Mouse (Mus musculus) embryonic facial prominence, embryonic 12.5 days (tissue): ENCODE measurements at regions not wholly inside any gene's neighbourhood (a gene's known extent, or its start where the extent isn't known, plus 50 kb on each side); places are given as distances from the start of the nearest gene placed in this dataset.

Source experiments
- ATAC-seq: fragments of 200-750 bp; cut with Nextera tagmentation; 2 replicates; pipeline ENCODE4 v1.8.0; 2017; ENCODE audit not compliant: insufficient number of reproducible peaks, insufficient read depth, low FRiP score, low TSS enrichment
- H3K27ac ChIP-seq: fragments of 300-500 bp; sonication (generic); 2 replicates; pipeline ENCODE4 v1.5.1; 2016; ENCODE audit warnings: mild to moderate bottlenecking
- H3K27me3 ChIP-seq: fragments of 300-500 bp; sonication (generic); 2 replicates; pipeline ENCODE4 v1.6.1; 2016; ENCODE audit warnings: mild to moderate bottlenecking, moderate library complexity
- H3K36me3 ChIP-seq: fragments of 300-500 bp; sonication (generic); 2 replicates; pipeline ENCODE4 v1.6.1; 2016; ENCODE audit warnings: mild to moderate bottlenecking
- H3K4me1 ChIP-seq: fragments of 300-500 bp; sonication (generic); 2 replicates; pipeline ENCODE4 v1.6.1; 2016
- H3K4me2 ChIP-seq: fragments of 300-500 bp; sonication (generic); replicated peaks from 2 replicates; pipeline ENCODE4 v1.6.1; 2016; ENCODE audit warnings: mild to moderate bottlenecking, moderate library complexity
- H3K4me3 ChIP-seq: fragments of 300-500 bp; sonication (generic); 2 replicates; pipeline ENCODE4 v1.5.1; 2016; ENCODE audit warnings: mild to moderate bottlenecking
- H3K9ac ChIP-seq: fragments of 300-500 bp; sonication (generic); 2 replicates; pipeline ENCODE4 v1.6.1; 2016; ENCODE audit warnings: mild to moderate bottlenecking, moderate library complexity
- H3K9me3 ChIP-seq: fragments of 300-500 bp; sonication (generic); 2 replicates; pipeline ENCODE4 v1.6.1; 2016; ENCODE audit warnings: mild to moderate bottlenecking, moderate library complexity
- WGBS: fragments of 180-500 bp; shearing (Covaris S2); methylation state at CpG from one replicate; pipeline ENCODE4 v1.1.7; 2016; 5-methylcytosine and 5-hydroxymethylcytosine counted together

DNA sequence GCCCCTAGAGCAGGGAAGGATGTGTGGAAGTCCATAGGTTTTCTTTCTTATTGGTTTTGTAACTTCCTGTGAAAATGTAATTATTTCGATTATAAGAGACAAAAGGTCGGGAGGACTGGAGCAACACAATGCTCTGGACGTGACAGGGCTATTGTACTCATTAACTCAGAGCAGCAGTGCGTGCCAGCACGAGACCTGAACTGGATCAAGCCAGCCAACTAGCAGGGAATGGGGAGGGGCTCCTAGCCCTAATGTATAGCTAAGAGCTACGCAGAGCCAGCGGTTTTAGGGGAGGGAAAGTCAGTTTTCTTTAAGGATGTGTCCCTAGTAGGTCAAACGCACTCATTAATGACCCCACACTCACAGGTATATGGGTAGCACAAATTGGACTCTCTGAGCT, 137.2 kb upstream of the Map3k7 start:
- no peak overlapping the region for H3K27ac ChIP-seq
- H3K9ac ChIP-seq = no peak overlapping the region
- H3K4me3 ChIP-seq = no peak overlapping the region
- peaks cover 15% of the 10 kb centered on the region; the same call in 1 of the 2 replicates for H3K4me1 ChIP-seq
- no peak for ATAC-seq
- no peaks in the 10 kb centered on the region for H3K9me3 ChIP-seq
- WGBS = 82% methylated on average over 8 of the region's 8 CpGs
- H3K27me3 ChIP-seq = no peaks in the 10 kb centered on the region
- H3K4me2 ChIP-seq = no peak overlapping the region
- no peaks in the 10 kb centered on the region for H3K36me3 ChIP-seq

DNA sequence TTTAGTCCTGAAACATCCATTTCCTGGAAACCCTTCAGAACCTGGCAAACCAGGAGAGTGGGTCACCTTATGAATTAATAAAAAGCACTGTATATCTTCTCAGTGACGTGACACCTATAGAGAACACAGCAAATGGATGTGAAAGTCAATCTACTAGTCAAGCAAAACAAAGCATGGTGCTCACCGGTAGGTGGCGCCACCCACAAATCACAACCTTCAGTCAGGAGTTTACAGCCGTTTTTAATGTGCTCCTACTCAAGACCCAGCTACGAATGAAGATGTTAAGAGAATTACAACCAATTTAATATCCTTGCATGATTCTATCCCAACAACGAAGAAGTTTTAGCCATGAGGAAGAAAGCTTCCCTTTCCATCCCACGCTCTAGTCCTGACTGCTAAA, 136.6 kb upstream of the Map3k7 start:
- Histone ChIP-seq H3K9me3 (no peaks in the 10 kb centered on the region), H3K4me3 (no peak overlapping the region), H3K4me1 (peaks cover 15% of the 10 kb centered on the region; the same call in 1 of the 2 replicates), H3K9ac (no peak overlapping the region), H3K27ac (no peak overlapping the region), H3K27me3 (no peaks in the 10 kb centered on the region), H3K4me2 (no peak overlapping the region), H3K36me3 (no peaks in the 10 kb centered on the region)
- ATAC-seq = no peak
- WGBS = 78% methylated on average over 7 of the region's 7 CpGs

DNA sequence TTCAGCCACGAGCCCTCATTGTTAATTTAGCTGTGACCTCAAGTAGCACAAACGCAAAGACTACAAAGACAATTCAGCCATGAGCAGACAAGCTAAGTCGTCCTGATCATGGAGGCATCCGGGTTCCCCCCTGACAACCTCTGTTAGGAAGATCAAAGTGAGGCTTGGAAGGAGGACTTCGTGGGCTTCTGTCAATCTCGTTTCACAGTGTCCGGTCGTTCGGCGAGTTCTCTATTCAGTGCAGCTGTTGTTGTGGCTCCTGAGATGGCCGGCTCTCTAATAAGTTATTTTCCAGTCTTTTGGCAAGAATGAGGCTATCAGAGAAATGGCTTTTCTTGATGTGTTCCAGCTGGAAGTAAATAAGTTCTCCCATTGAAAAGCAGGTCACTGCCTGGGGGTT, 133.7 kb upstream of the Map3k7 start:
- ATAC-seq = no peak
- H3K4me3 ChIP-seq = no peak overlapping the region
- peaks cover 4% of the 10 kb centered on the region; the same call in 1 of the 2 replicates for H3K4me1 ChIP-seq
- H3K4me2 ChIP-seq = no peak overlapping the region
- no peaks in the 10 kb centered on the region for H3K27me3 ChIP-seq
- H3K9ac ChIP-seq = no peak overlapping the region
- H3K27ac ChIP-seq = no peak overlapping the region
- H3K36me3 ChIP-seq = no peaks in the 10 kb centered on the region
- H3K9me3 ChIP-seq = no peaks in the 10 kb centered on the region
- 7% methylated on average over 11 of the region's 11 CpGs for WGBS

DNA sequence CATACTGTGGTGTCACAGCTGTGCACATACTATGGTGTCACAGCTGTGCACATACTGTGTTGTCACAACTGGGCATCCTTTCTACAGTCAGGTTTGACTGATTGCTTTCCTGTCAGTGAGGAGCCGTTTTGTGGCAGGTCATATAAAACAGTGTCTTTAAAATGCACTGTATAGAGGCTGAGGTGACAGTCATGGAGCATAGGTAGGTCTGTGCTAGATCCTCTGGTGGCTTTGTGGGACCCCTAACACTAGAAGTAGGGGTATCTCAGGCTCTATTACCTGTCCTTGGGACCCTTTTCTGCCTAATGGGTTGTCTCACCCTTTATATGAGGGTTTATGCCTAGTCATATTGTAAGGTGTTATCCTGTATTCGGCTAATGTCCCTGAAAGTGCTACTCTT, 132.4 kb upstream of the Map3k7 start:
- H3K36me3 ChIP-seq = no peaks in the 10 kb centered on the region
- H3K4me3 ChIP-seq = no peak overlapping the region
- WGBS = 91% methylated on average over 2 of the region's 2 CpGs
- H3K27me3 ChIP-seq = no peaks in the 10 kb centered on the region
- H3K27ac ChIP-seq = no peak overlapping the region
- H3K4me2 ChIP-seq = no peak overlapping the region
- H3K9me3 ChIP-seq = no peaks in the 10 kb centered on the region
- ATAC-seq = no peak
- H3K9ac ChIP-seq = no peak overlapping the region
- peaks cover 12% of the 10 kb centered on the region; the same call in 1 of the 2 replicates for H3K4me1 ChIP-seq

DNA sequence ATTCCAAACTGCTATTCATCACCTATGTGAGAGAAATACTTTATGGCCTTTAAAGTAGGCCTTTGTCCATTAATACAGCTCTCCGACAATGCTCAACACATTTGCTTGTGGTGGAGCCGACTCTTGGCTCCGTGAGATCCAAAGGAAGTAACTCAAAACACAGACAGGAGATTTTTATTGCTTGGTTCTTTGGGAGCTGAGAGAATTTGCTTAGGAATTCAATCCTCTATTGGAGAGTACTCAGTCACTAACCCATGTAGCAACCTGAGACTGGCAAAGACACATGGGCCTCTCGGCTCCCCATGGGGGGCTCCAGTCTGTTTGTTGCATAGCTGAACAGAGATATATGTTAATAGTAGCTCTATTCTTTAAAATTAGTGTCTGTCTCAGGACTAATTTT, 130.1 kb upstream of the Map3k7 start:
- no peaks in the 10 kb centered on the region for H3K27me3 ChIP-seq
- peaks cover 23% of the 10 kb centered on the region; the same call in 1 of the 2 replicates for H3K4me1 ChIP-seq
- WGBS = 34% methylated on average over 4 of the region's 4 CpGs
- no peak overlapping the region for H3K9ac ChIP-seq
- H3K4me2 ChIP-seq = no peak overlapping the region
- 0 out of 2 replicates have a peak overlapping the region, but pooled peaks have one; percentile 70 for H3K27ac ChIP-seq
- no peak for ATAC-seq
- H3K4me3 ChIP-seq = no peak overlapping the region
- no peaks in the 10 kb centered on the region for H3K36me3 ChIP-seq
- no peaks in the 10 kb centered on the region for H3K9me3 ChIP-seq

DNA sequence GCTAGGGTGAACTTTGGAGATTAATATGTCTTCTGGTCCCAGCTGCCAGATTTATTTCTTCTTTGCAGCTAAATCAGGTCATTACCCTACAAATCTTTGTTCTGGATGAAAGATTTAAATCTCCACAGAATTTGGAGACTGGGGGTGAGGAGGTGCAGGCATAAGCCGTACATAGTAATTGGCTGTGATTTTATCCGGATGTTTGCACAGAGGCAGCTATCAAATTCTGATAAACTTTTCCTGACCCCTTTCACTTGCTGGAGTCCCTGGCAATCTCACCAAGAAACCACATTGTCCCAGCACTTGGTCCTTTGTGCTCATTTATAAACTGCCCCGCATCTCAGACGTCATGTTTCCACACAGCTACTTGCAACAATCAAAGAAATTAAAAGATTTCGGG, 128.8 kb upstream of the Map3k7 start:
- Histone ChIP-seq H3K4me3 (no peak overlapping the region), H3K27ac (no peak overlapping the region), H3K9me3 (no peaks in the 10 kb centered on the region), H3K27me3 (no peaks in the 10 kb centered on the region), H3K36me3 (no peaks in the 10 kb centered on the region), H3K4me1 (peaks cover 23% of the 10 kb centered on the region; the same call in 1 of the 2 replicates), H3K4me2 (no peak overlapping the region), H3K9ac (no peak overlapping the region)
- 37% methylated on average over 5 of the region's 5 CpGs for WGBS
- ATAC-seq = no peak

DNA sequence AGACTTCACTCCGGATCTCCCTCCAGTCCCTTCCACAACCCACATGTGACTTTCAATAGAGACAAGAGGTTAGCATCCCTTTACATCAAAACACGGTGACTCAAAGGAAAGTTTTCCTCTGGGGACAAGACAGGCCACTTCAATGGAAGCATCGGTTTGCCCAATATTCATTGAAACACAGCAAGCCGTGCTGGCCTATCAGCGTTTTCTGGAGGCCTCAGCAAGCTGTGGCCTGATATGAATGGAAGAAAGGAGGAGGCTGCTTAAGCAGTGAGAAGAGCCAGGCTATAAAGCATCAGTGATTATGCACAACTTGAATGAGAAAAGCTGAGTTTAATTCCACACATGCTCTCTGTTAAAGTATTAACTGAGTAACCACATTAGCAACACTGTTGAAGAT, 125.3 kb upstream of the Map3k7 start:
- Histone ChIP-seq H3K9ac (no peak overlapping the region), H3K27ac (no peak overlapping the region), H3K9me3 (no peaks in the 10 kb centered on the region), H3K4me3 (no peak overlapping the region), H3K36me3 (no peaks in the 10 kb centered on the region), H3K4me1 (peaks cover 19% of the 10 kb centered on the region; the same call in 1 of the 2 replicates), H3K4me2 (no peak overlapping the region), H3K27me3 (no peaks in the 10 kb centered on the region)
- WGBS = 66% methylated on average over 5 of the region's 5 CpGs
- ATAC-seq = no peak

DNA sequence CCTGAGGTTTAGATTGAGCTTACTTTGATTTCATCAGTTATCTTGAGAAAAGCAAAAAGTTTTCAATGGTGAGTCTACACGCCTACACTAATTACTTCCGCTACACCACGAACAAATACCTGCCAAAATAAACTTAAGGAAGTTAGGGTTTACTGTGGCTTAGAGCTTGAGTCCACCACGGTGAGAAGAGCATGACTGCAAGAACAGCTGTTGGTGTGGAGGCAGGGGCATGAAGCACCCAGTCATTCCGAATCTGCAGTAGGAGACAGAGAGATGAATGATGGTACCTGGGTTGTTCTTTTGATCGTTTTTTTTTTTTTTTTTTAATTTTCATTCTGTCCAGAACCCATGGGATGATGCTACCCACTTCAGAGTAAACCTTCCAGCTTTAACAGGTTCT, 114.1 kb upstream of the Map3k7 start:
- H3K27ac ChIP-seq = no peak overlapping the region
- WGBS = 74% methylated on average over 6 of the region's 6 CpGs
- no peak for ATAC-seq

DNA sequence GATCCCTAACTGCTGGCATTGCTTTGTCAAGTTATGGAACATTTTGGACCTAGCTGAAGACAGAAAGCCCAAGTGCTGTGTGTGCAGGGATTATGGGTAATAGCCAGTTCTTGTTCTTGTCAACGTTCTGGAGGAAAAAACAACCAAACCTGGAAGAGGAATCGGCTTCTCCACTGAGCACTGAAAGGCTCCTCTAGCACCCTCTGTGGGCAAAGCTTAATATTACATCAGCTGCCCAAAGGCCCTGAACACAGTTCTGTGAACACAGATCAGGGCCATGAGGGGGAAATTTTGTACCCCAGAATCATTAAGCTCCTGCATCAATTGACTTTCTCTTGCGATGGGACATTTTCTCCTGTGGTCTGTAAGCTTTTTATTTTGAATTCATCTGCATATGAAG, 112.9 kb upstream of the Map3k7 start:
- H3K9me3 ChIP-seq = no peaks in the 10 kb centered on the region
- no peaks in the 10 kb centered on the region for H3K27me3 ChIP-seq
- ATAC-seq = no peak
- H3K36me3 ChIP-seq = no peaks in the 10 kb centered on the region
- no peak overlapping the region for H3K4me2 ChIP-seq
- no peak overlapping the region for H3K9ac ChIP-seq
- no peak overlapping the region for H3K27ac ChIP-seq
- WGBS = 42% methylated on average over 3 of the region's 3 CpGs
- H3K4me3 ChIP-seq = no peak overlapping the region
- no peaks in the 10 kb centered on the region for H3K4me1 ChIP-seq

More for the DNA sequence above, 114.1 kb upstream of the Map3k7 start:
- Histone ChIP-seq H3K36me3 (no peaks in the 10 kb centered on the region), H3K27me3 (no peaks in the 10 kb centered on the region), H3K9me3 (no peaks in the 10 kb centered on the region), H3K4me2 (no peak overlapping the region), H3K4me3 (no peak overlapping the region), H3K4me1 (no peaks in the 10 kb centered on the region), H3K9ac (no peak overlapping the region)

DNA sequence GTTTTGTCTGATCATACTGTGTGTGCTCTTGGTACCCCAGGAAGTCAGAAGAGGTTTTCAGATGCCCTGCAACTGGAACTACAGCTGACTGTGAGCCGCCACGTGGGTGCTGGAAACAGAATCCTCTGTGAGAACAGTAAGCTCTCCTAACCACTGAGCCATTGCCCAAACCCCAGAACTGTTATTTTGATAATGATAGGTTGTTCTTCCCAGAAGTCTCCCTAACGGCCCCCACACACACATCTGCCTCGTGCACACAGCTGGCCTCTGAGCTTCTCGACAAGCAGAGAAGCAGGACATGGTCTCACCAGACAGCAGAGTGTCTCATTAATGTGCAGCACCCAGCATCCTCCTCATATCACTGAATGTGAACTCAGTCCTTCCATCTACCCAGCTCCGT, 110.0 kb upstream of the Map3k7 start:
- no peak for ATAC-seq
- H3K27me3 ChIP-seq = no peaks in the 10 kb centered on the region
- no peak overlapping the region for H3K27ac ChIP-seq
- H3K4me1 ChIP-seq = no peaks in the 10 kb centered on the region
- H3K9ac ChIP-seq = no peak overlapping the region
- H3K4me2 ChIP-seq = no peak overlapping the region
- H3K9me3 ChIP-seq = no peaks in the 10 kb centered on the region
- H3K36me3 ChIP-seq = no peaks in the 10 kb centered on the region
- H3K4me3 ChIP-seq = no peak overlapping the region
- WGBS = 80% methylated on average over 6 of the region's 6 CpGs

DNA sequence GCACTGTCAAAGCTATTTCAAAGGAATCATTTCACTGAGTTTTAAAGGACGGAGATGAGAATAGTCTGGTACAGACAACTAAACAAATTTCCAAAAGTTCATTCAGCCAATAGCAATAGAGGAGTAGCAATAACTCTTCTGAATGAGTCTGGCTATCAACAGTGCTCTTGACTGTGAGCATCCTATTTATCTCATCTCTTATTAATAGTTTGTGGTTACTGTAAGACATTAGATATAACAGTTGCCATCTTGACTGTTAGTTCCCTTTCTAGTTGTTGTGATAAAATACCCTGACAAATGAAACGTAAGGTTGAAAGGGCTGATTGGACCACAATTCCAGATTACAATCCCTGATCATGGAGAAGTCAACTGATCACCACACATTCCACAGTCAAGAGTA, 103.5 kb upstream of the Map3k7 start:
- ATAC-seq = no peak
- no peaks in the 10 kb centered on the region for H3K4me1 ChIP-seq
- H3K4me3 ChIP-seq = no peak overlapping the region
- H3K27ac ChIP-seq = no peak overlapping the region
- H3K27me3 ChIP-seq = no peaks in the 10 kb centered on the region
- no peaks in the 10 kb centered on the region for H3K9me3 ChIP-seq
- H3K4me2 ChIP-seq = no peak overlapping the region
- H3K9ac ChIP-seq = no peak overlapping the region
- no peaks in the 10 kb centered on the region for H3K36me3 ChIP-seq
- 89% methylated on average over 2 of the region's 2 CpGs for WGBS

DNA sequence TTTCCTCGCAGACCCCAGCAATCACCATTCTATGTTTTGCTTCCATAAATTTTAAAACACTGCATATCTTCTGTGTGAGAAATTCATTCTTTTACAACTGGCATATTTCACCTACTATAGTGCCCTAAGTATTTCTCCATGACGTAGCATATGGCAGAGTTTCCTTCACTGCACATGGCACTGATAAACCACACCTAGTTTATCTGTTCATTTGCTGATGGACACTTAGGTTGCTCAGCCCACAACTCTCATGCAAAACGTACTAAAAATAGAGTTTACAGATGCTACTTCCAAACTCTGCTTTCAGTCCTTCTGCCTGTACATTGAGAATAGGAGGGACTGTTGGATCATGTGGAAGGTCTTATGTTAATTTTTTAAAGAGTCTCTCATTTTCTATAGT, 102.7 kb upstream of the Map3k7 start:
- H3K36me3 ChIP-seq = no peaks in the 10 kb centered on the region
- H3K27ac ChIP-seq = no peak overlapping the region

More for the DNA sequence above, 102.7 kb upstream of the Map3k7 start:
- Histone ChIP-seq H3K4me1 (no peaks in the 10 kb centered on the region), H3K9me3 (no peaks in the 10 kb centered on the region), H3K27me3 (no peaks in the 10 kb centered on the region), H3K4me2 (no peak overlapping the region), H3K4me3 (no peak overlapping the region), H3K9ac (no peak overlapping the region)
- WGBS = 82% methylated on average over 3 of the region's 3 CpGs
- ATAC-seq = no peak
